Mouse (Mus musculus): Measurements from ENCODE around the gene Sec16a.
"Not testable (repeated sequence)": the region's sequence is repeated elsewhere in the genome, so short reads cannot be mapped to it uniquely, and the experiment has no call there.

The Sec16a gene

DNA sequence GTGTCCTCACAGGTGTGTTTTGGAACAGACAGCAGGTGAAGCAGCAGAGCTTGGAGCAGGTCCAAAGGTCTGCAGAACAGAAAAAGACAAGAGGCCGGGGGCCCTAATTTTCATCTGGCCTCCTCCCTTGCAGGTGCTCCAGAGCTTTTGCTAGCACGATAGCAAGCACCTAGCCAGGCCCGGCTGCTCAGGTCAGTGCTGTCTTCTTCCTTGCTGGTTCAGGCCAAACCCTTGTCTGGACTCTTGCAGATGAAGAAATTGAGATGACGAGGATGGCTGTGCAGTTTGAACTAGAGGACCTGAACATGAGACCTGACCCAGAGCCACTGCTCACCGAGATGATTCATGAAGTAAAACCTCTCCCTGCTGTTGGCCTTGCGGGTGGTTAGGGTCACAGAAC is 53.4 kb downstream of the Sec16a start:
- no peak for DNase-seq (ENCODE audit: extremely low spot score, low read depth, low spot score)

GRCm38 (mm10) chr2:26390954-26391353 is 54.1 kb downstream of the Sec16a start:
- no peak for DNase-seq (ENCODE audit: extremely low spot score, low read depth, low spot score)

DNA sequence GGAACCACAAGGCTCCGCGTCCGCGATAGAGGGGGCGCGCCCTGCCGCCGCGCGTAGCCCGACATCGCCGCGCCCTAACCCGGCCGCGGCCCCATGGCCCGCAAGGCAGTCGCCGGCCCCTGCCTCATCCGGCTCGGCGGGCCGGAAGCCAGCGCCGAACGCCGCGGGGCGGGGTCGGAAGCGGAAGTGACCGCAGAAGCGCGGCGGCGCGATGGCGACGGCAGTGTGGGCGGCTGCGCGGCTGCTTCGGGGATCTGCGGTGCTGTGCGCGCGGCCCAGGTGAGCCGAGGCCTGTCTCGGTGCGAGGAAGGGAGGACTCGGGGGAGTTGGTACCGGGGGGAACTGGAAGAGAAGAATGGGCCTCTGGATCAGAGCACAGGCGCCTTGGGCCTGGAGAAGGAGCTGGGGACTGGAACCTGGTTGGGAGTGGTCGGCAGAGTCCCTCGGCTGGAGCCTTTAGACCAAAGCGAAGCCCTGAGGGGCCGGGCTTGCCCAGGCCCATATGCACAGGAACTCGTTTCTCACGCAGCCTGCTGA is 55.8 kb downstream of the Sec16a start, which contains the start of the genes Entr1 and Pmpca:
Entr1 (minus strand) TSS at position 163 of the 537 bp plus-strand sequence.
Pmpca (plus strand) TSS at position 186 of the 537 bp plus-strand sequence.
- DNase-seq (ENCODE audit: extremely low spot score, low read depth, low spot score): no peak

GRCm38 (mm10) chr2:26388682-26389153 is 56.3 kb downstream of the Sec16a start:
- DNase-seq (ENCODE audit: extremely low spot score, low read depth, low spot score): no peak

- no peak for DNase-seq (ENCODE audit: extremely low spot score, low read depth, low spot score)
Measured at GRCm38 (mm10) chr2:26387713-26388112, 57.3 kb downstream of the Sec16a start.

DNA sequence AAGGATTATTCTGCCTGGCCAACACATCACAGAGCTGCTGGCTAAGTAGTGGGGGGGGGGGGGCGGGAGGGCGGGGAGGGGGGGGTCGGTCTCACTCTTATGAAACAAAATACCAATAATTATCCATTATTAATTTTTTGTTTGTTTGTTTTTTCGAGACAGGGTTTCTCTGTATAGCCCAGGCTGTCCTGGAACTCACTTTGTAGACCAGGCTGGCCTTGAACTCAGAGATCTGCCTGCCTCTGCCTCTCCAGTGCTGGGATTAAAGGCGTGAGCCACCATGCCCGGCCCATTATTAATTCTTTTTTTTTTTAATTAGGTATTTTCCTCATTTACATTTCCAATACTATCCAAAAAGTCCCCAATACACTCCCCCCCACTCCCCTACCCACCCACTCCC is 64.1 kb downstream of the Sec16a start:
- DNase-seq (ENCODE audit: extremely low spot score, low read depth, low spot score): not testable (repeated sequence)

- DNase-seq (ENCODE audit: extremely low spot score, low read depth, low spot score): peak; percentile 44
Measured at GRCm38 (mm10) chr2:26380131-26380771, 64.8 kb downstream of the Sec16a start, which contains the start of gene Snapc4. Snapc4 (minus strand) TSS chr2:26380653.

- DNase-seq (ENCODE audit: extremely low spot score, low read depth, low spot score): no peak
Measured at GRCm38 (mm10) chr2:26372396-26372795, 72.6 kb downstream of the Sec16a start.

DNA sequence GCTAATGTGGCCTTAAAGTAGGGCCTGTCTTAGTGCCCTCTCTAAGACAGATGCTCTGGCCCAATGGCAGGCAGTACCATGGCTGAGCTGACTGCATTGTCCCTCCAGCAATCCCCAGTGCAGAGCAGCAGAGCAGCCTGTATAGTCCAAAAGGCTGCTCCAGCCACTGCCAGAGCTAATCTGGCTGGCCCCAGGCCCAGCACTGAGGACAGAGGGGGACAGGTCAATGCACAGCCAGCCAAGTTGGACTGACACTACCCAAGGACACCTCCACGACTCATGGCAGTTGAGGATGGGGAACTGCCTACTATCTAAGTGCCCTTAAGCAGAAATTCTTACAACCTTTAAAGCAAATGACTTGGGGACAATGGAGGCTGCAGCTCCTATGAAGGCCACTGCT is 76.4 kb downstream of the Sec16a start:
- DNase-seq (ENCODE audit: extremely low spot score, low read depth, low spot score): no peak

- DNase-seq (ENCODE audit: extremely low spot score, low read depth, low spot score): no peak
Measured at GRCm38 (mm10) chr2:26367911-26368310, 77.1 kb downstream of the Sec16a start.

- no peak for DNase-seq (ENCODE audit: extremely low spot score, low read depth, low spot score)
Measured at GRCm38 (mm10) chr2:26364738-26365465, 80.1 kb downstream of the Sec16a start.

GRCm38 (mm10) chr2:26363481-26363880 is 81.5 kb downstream of the Sec16a start:
- no peak for DNase-seq (ENCODE audit: extremely low spot score, low read depth, low spot score)

- DNase-seq (ENCODE audit: extremely low spot score, low read depth, low spot score): no peak
Measured at GRCm38 (mm10) chr2:26362991-26363390, 82.0 kb downstream of the Sec16a start.

DNA sequence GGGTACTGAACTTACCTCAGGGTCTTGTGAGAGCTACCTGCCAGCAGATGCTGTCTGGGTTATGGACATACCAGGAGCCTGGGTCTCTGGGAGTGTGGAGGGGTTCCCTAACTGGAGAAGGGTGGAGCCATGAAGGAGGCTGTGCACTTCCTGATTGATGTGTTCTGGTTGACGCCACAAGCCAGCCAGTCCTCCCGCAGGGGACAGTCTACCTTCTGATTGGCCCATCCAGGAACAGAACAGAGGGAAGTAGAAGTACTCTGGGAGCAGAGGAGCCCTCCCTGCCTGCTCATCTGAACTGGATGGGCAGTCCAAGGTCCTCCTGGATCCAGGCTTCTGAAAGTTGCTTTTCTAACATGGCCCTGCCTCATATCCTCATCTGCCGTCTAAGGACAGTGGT is 84.2 kb downstream of the Sec16a start, which contains the start of gene Card9:
Card9 (minus strand) TSS at position 147 of the 400 bp plus-strand sequence.
- no peak for DNase-seq (ENCODE audit: extremely low spot score, low read depth, low spot score)

DNA sequence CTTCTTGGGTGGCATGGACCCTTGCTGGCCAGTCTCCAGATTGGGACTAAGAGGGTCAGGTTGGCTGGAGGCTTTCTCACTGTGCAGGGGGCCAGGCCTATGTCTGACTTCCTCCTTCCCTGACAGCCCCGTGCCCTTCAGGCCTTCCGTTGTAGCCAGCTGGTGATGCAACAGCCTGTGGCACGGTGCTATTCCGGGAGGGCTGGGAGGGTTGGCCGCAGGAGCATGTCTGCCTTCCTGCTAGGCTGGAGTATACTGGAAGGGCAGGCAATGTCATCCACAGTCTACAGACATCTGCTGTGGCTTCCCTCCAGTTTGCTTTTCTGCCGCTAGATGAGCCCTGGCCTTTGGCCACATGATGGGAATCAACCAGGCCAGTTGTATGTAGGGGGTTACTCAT is 85.0 kb downstream of the Sec16a start:
- DNase-seq (ENCODE audit: extremely low spot score, low read depth, low spot score): no peak
